Mouse (Mus musculus): Measurements from ENCODE around the gene Emilin1.

GRCm38 (mm10) chr5:30886731-30887130, 26.5 kb upstream of the Emilin1 start:
- TF ChIP-seq CTCF (IDR thresholded peaks at IDR 0.05; ENCODE audit: low read depth) (no peak), EP300 (optimal IDR thresholded peaks at IDR 0.05) (no peak)
